Mouse (Mus musculus): Measurements from ENCODE around the gene Fut7.

- no peak for TF ChIP-seq CTCF (IDR thresholded peaks at IDR 0.05; ENCODE audit: low read depth)
- no peak for TF ChIP-seq EP300 (IDR thresholded peaks at IDR 0.05; ENCODE audit: low read depth)
These were observed 7.5 kb downstream of the Fut7 start for GRCm38 (mm10) chr2:25430395-25431233.
